Mouse (Mus musculus) neural tube, embryonic 11.5 days (tissue): ENCODE measurements around the gene Ip6k2. TPM values are rescaled to one million over a fixed set of nuclear protein-coding genes. Genes with fewer than 3 reads are reported as not detected.

Experiments used
- ATAC-seq: fragments of 200-750 bp; cut with Nextera tagmentation; 2 replicates; pipeline ENCODE4 v1.8.0; 2017; ENCODE audit warnings: moderate number of reproducible peaks, mild to moderate bottlenecking, moderate TSS enrichment, moderate library complexity; ENCODE audit not compliant: insufficient read depth, low FRiP score, low TSS enrichment
- DNase-seq: peaks from one replicate; pipeline ENCODE4 v3.0.0-alpha.2; 2015; ENCODE audit warnings: low spot score
- H3K27ac ChIP-seq: fragments of 300-500 bp; sonication (generic); 2 replicates; pipeline ENCODE4 v1.5.1; 2014; ENCODE audit warnings: low read depth, mild to moderate bottlenecking, low read length
- H3K27me3 ChIP-seq: fragments of 300-500 bp; sonication (generic); 2 replicates; pipeline ENCODE4 v1.6.1; 2014; ENCODE audit warnings: mild to moderate bottlenecking, low read length, mixed read lengths; ENCODE audit not compliant: control insufficient read depth, insufficient read depth
- H3K36me3 ChIP-seq: fragments of 300-500 bp; sonication (generic); 2 replicates; pipeline ENCODE4 v1.6.1; 2014; ENCODE audit warnings: mild to moderate bottlenecking, low read length, moderate library complexity, mixed read lengths; ENCODE audit not compliant: control insufficient read depth, insufficient read depth
- H3K4me1 ChIP-seq: fragments of 300-500 bp; sonication (generic); 2 replicates; pipeline ENCODE4 v1.6.1; 2014; ENCODE audit warnings: low read length, mixed read lengths; ENCODE audit not compliant: control insufficient read depth, insufficient read depth
- H3K4me2 ChIP-seq: fragments of 300-500 bp; sonication (generic); 2 replicates; pipeline ENCODE4 v1.6.1; 2014; ENCODE audit warnings: low read depth, mild to moderate bottlenecking, moderate library complexity
- H3K4me3 ChIP-seq: fragments of 300-500 bp; sonication (generic); 2 replicates; pipeline ENCODE4 v1.5.1; 2014; ENCODE audit warnings: low read depth, low read length
- H3K9ac ChIP-seq: fragments of 300-500 bp; sonication (generic); 2 replicates; pipeline ENCODE4 v1.6.1; 2014; ENCODE audit warnings: mild to moderate bottlenecking, low read length
- H3K9me3 ChIP-seq: fragments of 300-500 bp; sonication (generic); 2 replicates; pipeline ENCODE4 v1.6.1; 2016; ENCODE audit warnings: low read length; ENCODE audit not compliant: control insufficient read depth
- WGBS: fragments of 180-500 bp; shearing (Covaris S2); extraction: QIAGEN DNeasy Blood & Tissue Kit; methylation state at CpG from one replicate; pipeline ENCODE4 v1.1.7; 2014; 5-methylcytosine and 5-hydroxymethylcytosine counted together
- microRNA-seq: library from miRNA; unstranded; fragments of <30 nt; microRNA quantifications from one replicate; pipeline ENCODE4, GENCODE M21; 2016
- polyA plus RNA-seq: library from polyadenylated mRNA; unstranded; fragments of >200 nt; fragmentation: Nextera tagmentation; extraction: Ambion mirVana; gene quantifications from 2 replicates; pipeline ENCODE4 v1.2.1, GENCODE M21; 2014

The Ip6k2 gene
- polyA plus RNA-seq, 1 experiment from 2014 or later = 129 TPM

DNA sequence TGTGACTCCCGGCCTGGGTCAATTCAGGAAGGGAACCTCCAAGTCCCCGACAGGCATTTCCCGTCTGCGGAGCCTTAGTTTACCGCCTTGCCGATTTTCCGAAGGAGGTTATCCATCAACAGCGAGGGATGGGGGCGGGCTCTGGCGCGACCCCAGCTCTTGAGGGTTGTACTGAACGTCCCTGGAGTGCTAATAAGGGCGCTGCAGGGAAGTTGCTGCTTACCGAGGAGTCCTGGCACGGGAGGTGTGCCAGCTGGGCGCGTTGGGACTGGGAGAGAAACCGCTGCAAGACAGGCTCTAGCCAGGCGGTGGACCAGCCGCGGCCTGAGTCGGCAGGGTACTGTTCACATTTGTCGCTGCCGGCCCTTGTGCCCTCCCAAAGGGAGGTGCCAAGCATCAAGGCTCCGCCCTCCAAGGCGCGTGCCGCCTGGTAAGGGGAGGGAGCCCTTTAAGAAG, 70.7 kb downstream of the Ip6k2 start:
- WGBS = under 1% methylated on average over 28 of the region's 28 CpGs
- Histone ChIP-seq H3K36me3 (no peaks in the 10 kb centered on the region), H3K9ac (peak overlapping the region; percentile 66), H3K27ac (0 out of 2 replicates have a peak overlapping the region, but pooled peaks have one; percentile 27), H3K4me2 (peak overlapping the region; percentile 93), H3K4me1 (peaks cover 5% of the 10 kb centered on the region; the same call in 1 of the 2 replicates), H3K27me3 (no peaks in the 10 kb centered on the region), H3K4me3 (peak overlapping the region; percentile 70), H3K9me3 (no peaks in the 10 kb centered on the region)
- DNase-seq (peak; percentile 87), ATAC-seq (peak; percentile 86)

DNA sequence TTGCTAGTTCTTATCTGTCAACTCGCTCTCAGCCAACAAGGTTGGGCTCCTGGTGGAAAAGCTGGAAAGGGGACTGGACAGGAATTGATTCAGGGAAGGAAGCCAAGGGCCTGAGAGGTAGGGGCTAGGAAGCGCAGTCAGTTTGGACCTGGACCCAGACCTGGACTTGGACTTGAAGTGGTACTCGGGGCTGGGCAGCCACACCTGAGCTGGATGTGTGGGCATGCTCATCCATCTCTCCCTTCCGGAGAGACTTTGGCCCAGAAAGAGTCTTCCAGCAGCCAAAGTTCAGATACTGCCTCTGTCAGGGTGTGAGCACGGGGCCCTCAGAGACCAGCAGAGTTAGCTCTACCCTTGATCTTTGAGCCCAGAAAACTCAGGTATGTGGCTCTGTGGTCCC, 71.7 kb downstream of the Ip6k2 start:
- Histone ChIP-seq H3K4me1 (peaks cover 5% of the 10 kb centered on the region; the same call in 1 of the 2 replicates), H3K4me2 (no peak overlapping the region), H3K9ac (no peak overlapping the region), H3K27ac (no peak overlapping the region), H3K27me3 (no peaks in the 10 kb centered on the region), H3K36me3 (no peaks in the 10 kb centered on the region), H3K9me3 (no peaks in the 10 kb centered on the region), H3K4me3 (no peak overlapping the region; the same call in 1 of the 2 replicates)
- ATAC-seq = no peak
- no peak for DNase-seq
- WGBS = 60% methylated on average over 5 of the region's 5 CpGs

Small RNA genes lying within 50 kb of the gene (microRNA-seq; reads per million reads assigned to microRNA genes)
- gene Gm23156 = not detected

Other genes with a start within 250 kb of the Ip6k2 start
- gene Impdh2, start 223.5 kb upstream of the Ip6k2 start, polyA plus RNA-seq = 179 and 189 TPM in 2 replicates
- gene Ndufaf3, start 216.4 kb upstream of the Ip6k2 start, polyA plus RNA-seq = 52.1 and 58.2 TPM in 2 replicates
- 173 and 190 TPM in 2 replicates for gene Dalrd3, start 213.9 kb upstream of the Ip6k2 start, polyA plus RNA-seq
- 166 and 179 TPM in 2 replicates for gene Wdr6, start 205.1 kb upstream of the Ip6k2 start, polyA plus RNA-seq
- 10.5 and 11.7 TPM in 2 replicates for gene P4htm, start 186.1 kb upstream of the Ip6k2 start, polyA plus RNA-seq
- 54.8 and 55.9 TPM in 2 replicates for gene Arih2, start 134.4 kb upstream of the Ip6k2 start, polyA plus RNA-seq
- gene Slc25a20, start 121.7 kb upstream of the Ip6k2 start, polyA plus RNA-seq = 31.0 and 32.8 TPM in 2 replicates
- gene Prkar2a, start 94.5 kb upstream of the Ip6k2 start, polyA plus RNA-seq = 64.6 and 69.0 TPM in 2 replicates
- 14.5 and 15.5 TPM in 2 replicates for gene Nckipsd, start 24.6 kb downstream of the Ip6k2 start, polyA plus RNA-seq
- gene Celsr3, start 42.5 kb downstream of the Ip6k2 start, polyA plus RNA-seq = 6.7 and 8.9 TPM in 2 replicates
- 8.8 and 13.2 TPM in 2 replicates for gene Slc26a6, start 69.5 kb downstream of the Ip6k2 start, polyA plus RNA-seq
- not detected in 2 replicates for gene Tmem89, start 130.8 kb downstream of the Ip6k2 start, polyA plus RNA-seq
- 439 and 457 TPM in 2 replicates for gene Uqcrc1, start 152.8 kb downstream of the Ip6k2 start, polyA plus RNA-seq
- gene Col7a1, start 169.8 kb downstream of the Ip6k2 start, polyA plus RNA-seq = 0.69 and 1.2 TPM in 2 replicates
- gene Ucn2, start 202.2 kb downstream of the Ip6k2 start, polyA plus RNA-seq = not detected in 2 replicates
- 14.4 and 14.6 TPM in 2 replicates for gene Pfkfb4, start 208.0 kb downstream of the Ip6k2 start, polyA plus RNA-seq